Comparison of ENCODE assay signal across 8 mouse cellular contexts in genomic region chr4:147867563-147868449, GRCm38 (mm10). TPM values are rescaled to one million over a fixed set of nuclear protein-coding genes. Genes with fewer than 3 reads are reported as not detected.
A peak's percentile ranks its signal among the peaks of the same experiment; 100 is the strongest.
DNase-seq lines count a peak whose midpoint lies in the region; ATAC-seq and TF ChIP-seq lines count a peak whose summit lies in the region.

No protein-coding gene starts in this region.

- H3K27me3 ChIP-seq in C2C12 (ENCODE audit: control insufficient read depth, insufficient read depth, insufficient read length): no peaks in the 10 kb centered on the region
- H3K27me3 ChIP-seq in forebrain, embryonic 13.5 days: no peaks in the 10 kb centered on the region
- no peaks in the 10 kb centered on the region for H3K27me3 ChIP-seq in liver, embryonic 14.5 days (ENCODE audit: control insufficient read depth, insufficient read depth, low read length)

- H3ac ChIP-seq in C2C12 (ENCODE audit: control insufficient read depth, insufficient read length, low read depth): peak overlapping the region; percentile 88

- WGBS in forebrain, embryonic 13.5 days: 9% methylated on average over 22 of the region's 22 CpGs
- WGBS in liver, embryonic 14.5 days (ENCODE audit: insufficient replicate concordance): 5% methylated on average over 22 of the region's 22 CpGs

- intact Hi-C loops in gastrocnemius, postnatal 14 days (cut with DNase I; ENCODE audit: low total_unique reads): loop anchor here (2.0 kb wide), 1 partner anchor 73 kb away; the partner anchor contains the start of gene 2510039O18Rik

- peak; percentile 3 for ATAC-seq in forebrain, embryonic 13.5 days
- ATAC-seq in liver, embryonic 14.5 days (ENCODE audit: insufficient read depth): no peak

- H3K36me3 ChIP-seq in C2C12 (ENCODE audit: control insufficient read depth, insufficient read depth): peaks cover 17% of the 10 kb centered on the region
- peaks cover 52% of the 10 kb centered on the region for H3K36me3 ChIP-seq in forebrain, embryonic 13.5 days (ENCODE audit: poor library complexity, severe bottlenecking)
- H3K36me3 ChIP-seq in liver, embryonic 14.5 days (replicated peaks; ENCODE audit: control insufficient read depth, insufficient read depth, low read depth): peaks cover 1% of the 10 kb centered on the region

- peak; percentile 26 for DNase-seq in embryo, embryonic 10.5 days (ENCODE audit: low spot score)
- no peak for DNase-seq in embryo, embryonic 10 days (ENCODE audit: low spot score)
- no peak for DNase-seq in liver, embryonic 14.5 days (ENCODE audit: low read depth in 3 of 3, low spot score in 3 of 3)
- DNase-seq in right cerebral cortex, postnatal 36 days (ENCODE audit: low spot score in 2 of 2): no peak
- DNase-seq in Muller cell, postnatal 12 days (ENCODE audit: inconsistent ontology term): no peak
- no peak for DNase-seq in gastrocnemius, postnatal 14 days

- H3K4me3 ChIP-seq in C2C12 (ENCODE audit: insufficient read depth, poor library complexity, severe bottlenecking): peak overlapping the region; percentile 86
- H3K4me3 ChIP-seq in forebrain, embryonic 13.5 days: peak overlapping the region; percentile 86
- peak overlapping the region; percentile 78 to 89 for H3K4me3 ChIP-seq in liver, embryonic 14.5 days (ENCODE audit: insufficient read depth in 1 of 2, low read depth in 2 of 2, low read length in 2 of 2)

- peaks cover 26% of the 10 kb centered on the region for H3K4me1 ChIP-seq in forebrain, embryonic 13.5 days
- H3K4me1 ChIP-seq in liver, embryonic 14.5 days (replicated peaks; ENCODE audit: control insufficient read depth in 2 of 2, insufficient read depth in 2 of 2, low read length in 1 of 2): peaks cover 14 to 26% of the 10 kb centered on the region in 2 experiments

- peaks cover 22% of the 10 kb centered on the region for H3K79me3 ChIP-seq in C2C12 (ENCODE audit: low read depth)

- H3K27ac ChIP-seq in forebrain, embryonic 13.5 days: peak overlapping the region; percentile 80
- H3K27ac ChIP-seq in liver, embryonic 14.5 days: peak overlapping the region; percentile 77

- TF ChIP-seq CTCF in C2C12 (IDR thresholded peaks at IDR 0.05; ENCODE audit: control insufficient read depth, insufficient read depth, insufficient read length): no peak
- no peak; the same call in 1 of the 2 replicates for TF ChIP-seq CTCF in liver, embryonic 14.5 days (IDR thresholded peaks at IDR 0.05; ENCODE audit: low read depth)

- H3K9me3 ChIP-seq in forebrain, embryonic 13.5 days (replicated peaks): no peaks in the 10 kb centered on the region
- no peaks in the 10 kb centered on the region for H3K9me3 ChIP-seq in liver, embryonic 14.5 days (ENCODE audit: control insufficient read depth, low read length)

- H3K4me2 ChIP-seq in forebrain, embryonic 13.5 days: peak overlapping the region; percentile 91
- peak overlapping the region; percentile 93 for H3K4me2 ChIP-seq in liver, embryonic 14.5 days (ENCODE audit: low read depth)

- TF ChIP-seq EP300 in liver, embryonic 14.5 days (IDR thresholded peaks at IDR 0.05; ENCODE audit: low read depth): no peak

- H3K79me2 ChIP-seq in C2C12 (ENCODE audit: control insufficient read depth, insufficient read depth): peaks cover 21% of the 10 kb centered on the region

- peak overlapping the region; percentile 87 for H3K9ac ChIP-seq in forebrain, embryonic 13.5 days
- H3K9ac ChIP-seq in liver, embryonic 14.5 days (replicated peaks): peak overlapping the region; percentile 93

TF ChIP-seq in C2C12, 6 proteins besides CTCF, POLR2A, EP300 and RAD21:
- TF ChIP-seq CEBPB (IDR thresholded peaks at IDR 0.05; ENCODE audit: low read depth): no peak
- no peak for TF ChIP-seq FOSL1 (IDR thresholded peaks at IDR 0.05; ENCODE audit: insufficient read depth, low read length, poor library complexity, severe bottlenecking)
- no peak for TF ChIP-seq MYOD1 (IDR thresholded peaks at IDR 0.05; ENCODE audit: control insufficient read depth, insufficient read length, low read depth)
- no peak for TF ChIP-seq USF1 (IDR thresholded peaks at IDR 0.05; ENCODE audit: low read depth)
- TF ChIP-seq MYOG (IDR thresholded peaks at IDR 0.05; ENCODE audit: control insufficient read depth, extremely low read depth, insufficient read length): no peak
- TF ChIP-seq MAX (IDR thresholded peaks at IDR 0.05): no peak

RNA-seq across cellular contexts. Expression of gene Miip, which starts 0.8 kb away (rescaled TPM):
- polyA plus RNA-seq in C2C12 (2012; fragmentation: generic; extraction: Trizol): 13.5 TPM
- 60.4 and 62.3 TPM in 2 replicates for polyA plus RNA-seq in forebrain, embryonic 13.5 days (2015; fragmentation: Nextera tagmentation; extraction: Ambion mirVana)
- polyA plus RNA-seq in liver, embryonic 14.5 days (2012; rRNA removed): 33.8 and 36.0 TPM in 2 replicates
- 18.5 and 21.8 TPM in 2 replicates for polyA plus RNA-seq in liver, embryonic 14.5 days (2014; fragmentation: Nextera tagmentation; extraction: Ambion mirVana)
- total RNA-seq in gastrocnemius, postnatal 14 days (2021): 1 to 10 TPM; 4.4 to 5.1 TPM

RNA-seq across cellular contexts. Expression of gene Fv1, which starts 1.0 kb away (rescaled TPM):
- 4.6 TPM for polyA plus RNA-seq in C2C12 (2012; fragmentation: generic; extraction: Trizol)
- 14.8 and 15.8 TPM in 2 replicates for polyA plus RNA-seq in forebrain, embryonic 13.5 days (2015; fragmentation: Nextera tagmentation; extraction: Ambion mirVana)
- polyA plus RNA-seq in liver, embryonic 14.5 days (2012; rRNA removed): 1.6 and 2.2 TPM in 2 replicates
- 1.5 and 1.6 TPM in 2 replicates for polyA plus RNA-seq in liver, embryonic 14.5 days (2014; fragmentation: Nextera tagmentation; extraction: Ambion mirVana)
- total RNA-seq in gastrocnemius, postnatal 14 days (2021): 1 to 10 TPM; 3.2 to 3.4 TPM

RNA-seq across cellular contexts. Expression of gene Zfp933, which starts 19.6 kb away (rescaled TPM):
- polyA plus RNA-seq in C2C12 (2012; fragmentation: generic; extraction: Trizol): 0.55 TPM
- 6.6 and 8.0 TPM in 2 replicates for polyA plus RNA-seq in forebrain, embryonic 13.5 days (2015; fragmentation: Nextera tagmentation; extraction: Ambion mirVana)
- polyA plus RNA-seq in liver, embryonic 14.5 days (2012; rRNA removed): 0.73 and 1.0 TPM in 2 replicates
- 1.2 and 1.8 TPM in 2 replicates for polyA plus RNA-seq in liver, embryonic 14.5 days (2014; fragmentation: Nextera tagmentation; extraction: Ambion mirVana)
- 1 to 10 TPM; 8.9 to 9.2 TPM for total RNA-seq in gastrocnemius, postnatal 14 days (2021)

RNA-seq across cellular contexts. Expression of gene Mfn2, which starts 36.7 kb away (rescaled TPM):
- polyA plus RNA-seq in C2C12 (2012; fragmentation: generic; extraction: Trizol): 46.7 TPM
- polyA plus RNA-seq in forebrain, embryonic 13.5 days (2015; fragmentation: Nextera tagmentation; extraction: Ambion mirVana): 52.4 and 61.8 TPM in 2 replicates
- 7.5 and 8.6 TPM in 2 replicates for polyA plus RNA-seq in liver, embryonic 14.5 days (2012; rRNA removed)
- polyA plus RNA-seq in liver, embryonic 14.5 days (2014; fragmentation: Nextera tagmentation; extraction: Ambion mirVana): 9.2 and 11.1 TPM in 2 replicates
- total RNA-seq in gastrocnemius, postnatal 14 days (2021): 100 to 1,000 TPM; 292 to 356 TPM

RNA-seq across cellular contexts. Expression of gene Zfp984, which starts 58.2 kb away (rescaled TPM):
- polyA plus RNA-seq in C2C12 (2012; fragmentation: generic; extraction: Trizol): 0.07 TPM
- polyA plus RNA-seq in forebrain, embryonic 13.5 days (2015; fragmentation: Nextera tagmentation; extraction: Ambion mirVana): 4.6 and 4.7 TPM in 2 replicates
- 1.8 and 3.1 TPM in 2 replicates for polyA plus RNA-seq in liver, embryonic 14.5 days (2012; rRNA removed)
- 7.1 and 7.8 TPM in 2 replicates for polyA plus RNA-seq in liver, embryonic 14.5 days (2014; fragmentation: Nextera tagmentation; extraction: Ambion mirVana)
- 1 to 10 TPM; 1.7 to 2.0 TPM for total RNA-seq in gastrocnemius, postnatal 14 days (2021)
